Mouse (Mus musculus): ENCODE results near the gene Snx14. TPM values are rescaled to one million over a fixed set of nuclear protein-coding genes. Genes with fewer than 3 reads are reported as not detected.

Gene Snx14
- total and polyA plus RNA-seq, 3 experiments, result 11.1 to 83.1 (median 16.9) TPM

GRCm38 (mm10) chr9:88481791-88482160, 43.0 kb upstream of the Snx14 start:
- DNase-seq (ENCODE audit: low read depth, low spot score), result peak; percentile 51
- H3K79me2 ChIP-seq (ENCODE audit: control insufficient read depth, insufficient read depth, low read length, poor library complexity), result peaks cover 39% of the 10 kb centered on the region
- H3K27me3 ChIP-seq (ENCODE audit: control insufficient read depth in 1 of 2, insufficient read depth in 2 of 2, low read length in 2 of 2), result peaks cover 0 to 4% of the 10 kb centered on the region in 2 experiments; a peak in 2 of 4 replicates
- H3K9ac ChIP-seq (ENCODE audit: control insufficient read depth, low read depth, low read length, poor library complexity, severe bottlenecking), result peak overlapping the region; percentile 100
- peaks cover 20 to 30% of the 10 kb centered on the region in 2 experiments for H3K36me3 ChIP-seq (ENCODE audit: control insufficient read depth in 1 of 2, insufficient read depth in 2 of 2, low read length in 2 of 2)
- TF ChIP-seq SIN3A (IDR thresholded peaks at IDR 0.05; ENCODE audit: low read length) (no peak), ZKSCAN1 (IDR thresholded peaks at IDR 0.05; ENCODE audit: low read depth, low read length) (no peak), POLR2AphosphoS5 (IDR thresholded peaks at IDR 0.05; ENCODE audit: borderline replicate concordance, low read depth, low read length) (no peak), SMC3 (IDR thresholded peaks at IDR 0.05; ENCODE audit: low read depth, low read length) (no peak), CHD1 (IDR thresholded peaks at IDR 0.05; ENCODE audit: low read depth, low read length) (no peak), UBTF (IDR thresholded peaks at IDR 0.05; ENCODE audit: borderline replicate concordance, insufficient read depth, low read depth, low read length) (no peak), POLR2AphosphoS2 (IDR thresholded peaks at IDR 0.05; ENCODE audit: low read length) (no peak), JUND (IDR thresholded peaks at IDR 0.05; ENCODE audit: low read depth, low read length) (no peak), NELFE (IDR thresholded peaks at IDR 0.05; ENCODE audit: low read depth, low read length) (no peak), EP300 (IDR thresholded peaks at IDR 0.05; ENCODE audit: low read depth in 1 of 2, low read length in 2 of 2) (no peak), MAZ (IDR thresholded peaks at IDR 0.05; ENCODE audit: low read depth, low read length) (no peak), TAL1 (IDR thresholded peaks at IDR 0.05; ENCODE audit: low read length) (no peak), TCF12 (IDR thresholded peaks at IDR 0.05; ENCODE audit: low read depth, low read length) (no peak), GABPA (IDR thresholded peaks at IDR 0.05; ENCODE audit: low read depth, low read length) (no peak), MYC (IDR thresholded peaks at IDR 0.05; ENCODE audit: low read depth, low read length) (no peak), KAT2A (conservative IDR thresholded peaks at IDR 0.05; ENCODE audit: low read depth, low read length) (no peak)
- H3K9me3 ChIP-seq (replicated peaks; ENCODE audit: insufficient read depth, low read length), result no peaks in the 10 kb centered on the region
- H3K4me1 ChIP-seq (ENCODE audit: control insufficient read depth in 1 of 2, insufficient read depth in 2 of 2, low read length in 2 of 2), result peaks cover 4 to 9% of the 10 kb centered on the region in 2 experiments; a peak in 2 of 4 replicates
- peak overlapping the region; percentile 95 to 97 for H3K4me3 ChIP-seq (ENCODE audit: control insufficient read depth in 1 of 2, insufficient read depth in 1 of 2, low read depth in 2 of 2, low read length in 2 of 2)
- peak overlapping the region; percentile 82 for H3K27ac ChIP-seq (ENCODE audit: control insufficient read depth, low read depth, low read length)

GRCm38 (mm10) chr9:88481061-88481790, 42.5 kb upstream of the Snx14 start:
- Histone ChIP-seq H3K9me3 (replicated peaks; ENCODE audit: insufficient read depth, low read length) (no peaks in the 10 kb centered on the region), H3K79me2 (ENCODE audit: control insufficient read depth, insufficient read depth, low read length, poor library complexity) (peaks cover 39% of the 10 kb centered on the region), H3K9ac (ENCODE audit: control insufficient read depth, low read depth, low read length, poor library complexity, severe bottlenecking) (peak overlapping the region; percentile 100), H3K27me3 (ENCODE audit: control insufficient read depth in 1 of 2, insufficient read depth in 2 of 2, low read length in 2 of 2) (no peaks in the 10 kb centered on the region; a peak in 1 of 4 replicates), H3K4me3 (ENCODE audit: control insufficient read depth in 1 of 2, insufficient read depth in 1 of 2, low read depth in 2 of 2, low read length in 2 of 2) (peak overlapping the region; percentile 95 to 97), H3K27ac (ENCODE audit: control insufficient read depth, low read depth, low read length) (peak overlapping the region; percentile 82), H3K36me3 (ENCODE audit: control insufficient read depth in 1 of 2, insufficient read depth in 2 of 2, low read length in 2 of 2) (peaks cover 23 to 30% of the 10 kb centered on the region in 2 experiments), H3K4me1 (ENCODE audit: control insufficient read depth in 1 of 2, insufficient read depth in 2 of 2, low read length in 2 of 2) (peaks cover 4 to 9% of the 10 kb centered on the region in 2 experiments; a peak in 2 of 4 replicates)
- TF ChIP-seq JUND (IDR thresholded peaks at IDR 0.05; ENCODE audit: low read depth, low read length) (no peak), CTCF (IDR thresholded peaks at IDR 0.05 in 2 of 3, conservative IDR thresholded peaks at IDR 0.05 in 1 of 3; ENCODE audit: control insufficient read depth in 1 of 3, insufficient read depth in 1 of 3, low read depth in 2 of 3, low read length in 3 of 3, poor library complexity in 1 of 3, severe bottlenecking in 1 of 3) (no peak), MYC (IDR thresholded peaks at IDR 0.05; ENCODE audit: low read depth, low read length) (peak; percentile 49; the same call in 1 of the 2 replicates), MXI1 (IDR thresholded peaks at IDR 0.05; ENCODE audit: low read depth, low read length) (peak; percentile 93), MAX (IDR thresholded peaks at IDR 0.05; ENCODE audit: low read length) (peak; percentile 70), SIN3A (IDR thresholded peaks at IDR 0.05; ENCODE audit: low read length) (peak; percentile 50), POLR2AphosphoS2 (IDR thresholded peaks at IDR 0.05; ENCODE audit: low read length) (no peak), UBTF (IDR thresholded peaks at IDR 0.05; ENCODE audit: borderline replicate concordance, insufficient read depth, low read depth, low read length) (0 out of 2 replicates have a peak, but pooled peaks have one; percentile 48), MAZ (IDR thresholded peaks at IDR 0.05; ENCODE audit: low read depth, low read length) (no peak), CHD2 (IDR thresholded peaks at IDR 0.05; ENCODE audit: low read length) (no peak)
- peak; percentile 58 for DNase-seq (ENCODE audit: low read depth, low spot score)
